Mouse (Mus musculus) G1E (cell line): Measurements from ENCODE around the gene Akt2. TPM values are rescaled to one million over a fixed set of nuclear protein-coding genes. Genes with fewer than 3 reads are reported as not detected.

Source experiments
- ATAC-seq: 2 replicates; pipeline ENCODE4 v1.8.0; 2016; ENCODE audit warnings: mild to moderate bottlenecking; ENCODE audit not compliant: insufficient number of reproducible peaks, poor library complexity, low FRiP score, severe bottlenecking; ENCODE audit errors: extremely low read depth
- DNase-seq: peaks from one replicate; pipeline ENCODE4 v3.0.0; 2012; ENCODE audit warnings: low spot score
- H3K27me3 ChIP-seq: 2 replicates; pipeline ENCODE4 v1.6.1; 2012; ENCODE audit warnings: mild to moderate bottlenecking, low read length, inconsistent platforms; ENCODE audit not compliant: insufficient read depth
- H3K36me3 ChIP-seq: replicated peaks from 2 replicates; pipeline ENCODE3; 2012; ENCODE audit warnings: mild to moderate bottlenecking, inconsistent platforms
- H3K4me1 ChIP-seq: 2 replicates; pipeline ENCODE4 v1.6.1; 2012; ENCODE audit warnings: low read depth, low read length, inconsistent platforms, mixed read lengths; ENCODE audit not compliant: insufficient read depth
- H3K4me3 ChIP-seq: 2 replicates; pipeline ENCODE4 v1.5.1; 2012; ENCODE audit warnings: low read depth, mild to moderate bottlenecking, inconsistent platforms, low read length, moderate library complexity, mixed read lengths
- H3K9me3 ChIP-seq: replicated peaks from 2 replicates; pipeline ENCODE4 v1.6.1; 2012; ENCODE audit warnings: inconsistent platforms
- CTCF ChIP-seq: IDR thresholded peaks from 2 replicates; pipeline ENCODE4 v1.5.1; 2012; ENCODE audit warnings: low read depth, low read length, inconsistent platforms, mixed read lengths
- GATA1 ChIP-seq: IDR thresholded peaks from 2 replicates; pipeline ENCODE4 v1.6.1; 2012; ENCODE audit warnings: borderline replicate concordance, low read length, inconsistent platforms, mixed read lengths
- GATA2 ChIP-seq: IDR thresholded peaks from 2 replicates; pipeline ENCODE4 v1.6.1; 2012; ENCODE audit warnings: low read depth, low read length, inconsistent platforms, borderline replicate concordance
- POLR2AphosphoS5 ChIP-seq: IDR thresholded peaks from 2 replicates; pipeline ENCODE4 v1.6.1; 2012; ENCODE audit warnings: low read depth, low read length, inconsistent platforms; ENCODE audit not compliant: insufficient replicate concordance
- TAL1 ChIP-seq: conservative IDR thresholded peaks from 2 replicates; pipeline ENCODE4 v1.6.1; 2012; ENCODE audit warnings: low read depth, low read length, inconsistent platforms, mixed read lengths
- polyA plus RNA-seq: library from polyadenylated mRNA; stranded (reverse); fragments of >175 nt; gene quantifications from 2 replicates; pipeline ENCODE4 v1.2.3, GENCODE M21; 2012
- total RNA-seq, 2 experiments: library from RNA; stranded (forward) in 1 of 2; stranded (reverse) in 1 of 2; fragments of 200-1000 nt in 1 of 2; fragments of >200 nt in 1 of 2; fragmentation: Nextera tagmentation in 1 of 2; gene quantifications; 2 replicates each; pipeline ENCODE4 v1.2.3; 2014 to 2017

Gene Akt2
- total and polyA plus RNA-seq, 3 experiments = 41.7 to 69.0 (median 52.4) TPM

DNA sequence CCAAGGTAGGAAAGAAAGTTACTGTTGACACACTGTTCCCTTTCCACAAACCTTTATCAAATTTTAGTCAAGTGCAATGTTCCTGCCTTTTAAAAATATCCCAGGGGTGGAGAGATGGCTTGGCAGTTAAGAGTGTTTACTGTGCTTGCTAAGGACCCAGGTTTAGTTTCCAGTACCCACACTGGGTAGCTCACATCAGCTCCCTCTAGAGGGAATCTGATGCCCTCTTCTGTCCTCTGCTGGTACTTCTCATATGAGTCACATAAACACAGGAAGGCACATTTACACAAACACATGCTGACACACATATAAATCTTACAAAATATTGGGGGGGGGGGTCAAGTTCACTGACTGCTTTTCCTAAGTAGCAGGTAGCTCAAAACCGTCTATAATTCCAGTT, 53.1 kb downstream of the Akt2 start:
- no peaks in the 10 kb centered on the region for H3K9me3 ChIP-seq
- no peak overlapping the region for H3K4me3 ChIP-seq
- H3K4me1 ChIP-seq = no peaks in the 10 kb centered on the region
- no peaks in the 10 kb centered on the region for H3K27me3 ChIP-seq
- H3K36me3 ChIP-seq = peaks cover 10% of the 10 kb centered on the region
- no peak for TF ChIP-seq POLR2AphosphoS5
- no peak for TF ChIP-seq GATA1
- TF ChIP-seq TAL1 = no peak
- no peak for TF ChIP-seq CTCF
- TF ChIP-seq GATA2 = no peak
- DNase-seq (no peak), ATAC-seq (no peak)

DNA sequence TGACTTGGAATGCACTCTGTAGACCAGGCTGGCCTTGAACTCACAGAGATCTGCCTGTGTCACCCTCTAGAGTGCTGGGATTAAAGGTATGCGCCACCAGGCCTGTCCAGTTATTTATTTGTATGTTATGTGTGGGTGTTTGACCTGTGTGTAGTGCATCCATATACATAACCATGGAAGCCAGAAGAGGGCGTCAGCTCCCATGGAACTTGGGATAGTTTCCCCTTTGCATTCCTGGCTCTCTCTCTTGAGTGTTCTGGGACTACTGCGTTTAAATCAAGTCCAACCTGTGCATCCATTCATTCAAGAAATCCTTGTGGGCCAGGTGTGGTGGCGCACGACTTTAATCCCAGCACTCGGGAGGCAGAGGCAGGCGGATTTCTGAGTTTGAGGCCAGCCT, 55.2 kb downstream of the Akt2 start:
- no peaks in the 10 kb centered on the region; the same call in 1 of the 2 replicates for H3K27me3 ChIP-seq
- no peak overlapping the region for H3K4me3 ChIP-seq
- TF ChIP-seq TAL1 = no peak
- TF ChIP-seq POLR2AphosphoS5 = no peak
- no peak for TF ChIP-seq GATA1
- TF ChIP-seq CTCF = no peak
- TF ChIP-seq GATA2 = no peak
- H3K9me3 ChIP-seq = no peaks in the 10 kb centered on the region
- H3K36me3 ChIP-seq = no peaks in the 10 kb centered on the region
- DNase-seq (no peak), ATAC-seq (no peak)
- H3K4me1 ChIP-seq = no peaks in the 10 kb centered on the region

DNA sequence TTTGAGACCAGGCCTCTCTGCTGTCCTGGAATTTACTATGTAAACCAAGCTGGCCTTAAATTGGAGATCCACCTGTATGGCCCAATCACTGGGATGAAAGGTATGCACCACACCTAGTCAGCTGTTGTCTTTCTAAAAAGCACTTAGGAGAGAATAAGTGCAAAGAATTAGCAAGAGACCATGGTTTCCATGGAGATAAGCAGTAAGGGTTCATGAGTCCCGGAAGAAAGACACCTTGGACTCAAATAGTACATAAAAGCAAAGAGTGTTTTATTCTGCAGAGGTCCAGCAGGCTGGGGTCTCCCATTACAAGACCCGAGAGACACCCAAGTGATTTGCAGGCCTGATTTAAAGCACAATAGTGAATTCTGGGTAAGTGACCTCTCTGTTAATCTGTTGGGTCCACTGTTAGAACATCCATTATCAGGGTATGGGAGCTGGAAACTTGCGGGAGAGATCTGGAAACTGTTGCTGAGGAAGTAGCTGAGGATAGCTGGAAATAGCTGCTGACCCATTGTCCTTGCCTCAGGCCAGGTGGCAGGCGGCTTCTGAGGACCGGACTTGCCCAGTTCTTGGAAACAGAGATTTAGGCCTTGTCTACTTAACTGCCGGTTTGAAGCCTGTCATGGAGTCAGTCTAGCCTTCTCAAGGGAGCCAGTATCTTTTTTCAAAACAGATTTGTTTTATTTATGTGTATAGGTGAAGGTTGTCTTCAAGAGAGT, 56.1 kb downstream of the Akt2 start:
- H3K4me1 ChIP-seq = no peaks in the 10 kb centered on the region

DNA sequence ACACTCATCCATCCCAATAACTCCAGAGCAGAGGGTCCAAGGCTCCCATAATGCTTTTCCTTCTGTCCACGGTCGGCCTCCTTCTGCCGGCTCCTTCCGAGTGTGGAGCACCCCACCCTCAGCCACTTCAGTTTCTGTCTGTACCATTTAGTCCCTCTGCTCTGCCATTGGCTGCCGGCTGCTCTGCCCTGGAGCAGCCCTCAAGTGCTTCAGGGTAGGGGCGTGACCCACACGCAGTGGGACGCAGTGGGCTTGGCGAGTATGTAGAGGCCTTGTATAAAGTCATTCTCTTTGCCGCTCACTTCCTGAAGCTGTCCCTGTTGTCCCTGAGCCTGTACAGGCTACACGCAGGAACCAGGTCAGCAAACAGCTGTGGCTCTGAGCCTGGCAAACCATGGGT, 58.4 kb downstream of the Akt2 start:
- TF ChIP-seq TAL1 (no peak), GATA1 (no peak), CTCF (no peak), POLR2AphosphoS5 (no peak)
- Histone ChIP-seq H3K4me1 (no peaks in the 10 kb centered on the region), H3K27me3 (peaks cover 23% of the 10 kb centered on the region), H3K9me3 (peaks cover 2% of the 10 kb centered on the region; the same call in 1 of the 2 replicates), H3K36me3 (no peaks in the 10 kb centered on the region), H3K4me3 (no peak overlapping the region)
- ATAC-seq = no peak
- DNase-seq = no peak

More for the DNA sequence above, 56.1 kb downstream of the Akt2 start:
- DNase-seq (no peak), ATAC-seq (no peak)
- no peak for TF ChIP-seq GATA1
- TF ChIP-seq POLR2AphosphoS5 = no peak
- no peak for TF ChIP-seq GATA2
- no peak for TF ChIP-seq CTCF
- no peak for TF ChIP-seq TAL1
- no peak overlapping the region for H3K4me3 ChIP-seq
- H3K36me3 ChIP-seq = no peaks in the 10 kb centered on the region
- H3K9me3 ChIP-seq = peaks cover 2% of the 10 kb centered on the region; the same call in 1 of the 2 replicates
- peaks cover 2% of the 10 kb centered on the region for H3K27me3 ChIP-seq

DNA sequence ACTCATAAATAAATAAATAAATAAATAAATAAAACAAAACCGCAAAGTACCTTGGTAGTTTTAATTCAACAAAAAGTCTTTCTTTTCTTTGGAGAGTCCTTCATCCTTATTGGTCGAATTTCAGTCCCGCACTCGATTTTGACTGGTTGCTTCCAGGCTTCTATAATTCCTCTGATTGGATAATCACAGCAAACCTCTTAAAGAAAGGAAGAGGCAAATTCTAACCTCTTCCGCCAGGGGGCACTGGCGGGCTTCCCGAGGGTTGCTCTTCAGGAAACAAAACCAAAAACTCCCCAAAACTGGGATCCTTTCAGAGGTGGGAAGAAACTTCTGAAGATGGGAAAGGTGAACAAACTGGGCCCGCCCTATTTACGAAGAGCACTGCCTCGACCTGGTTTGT, 59.6 kb downstream of the Akt2 start:
- Histone ChIP-seq H3K27me3 (peaks cover 29% of the 10 kb centered on the region), H3K4me3 (no peak overlapping the region), H3K9me3 (peaks cover 2% of the 10 kb centered on the region; the same call in 1 of the 2 replicates), H3K4me1 (no peaks in the 10 kb centered on the region), H3K36me3 (no peaks in the 10 kb centered on the region)
- DNase-seq (peak; percentile 78), ATAC-seq (peak; percentile 28; the same call in 1 of the 2 replicates)
- no peak for TF ChIP-seq GATA2
- peak; percentile 47 for TF ChIP-seq CTCF
- TF ChIP-seq POLR2AphosphoS5 = no peak
- no peak for TF ChIP-seq GATA1
- no peak for TF ChIP-seq TAL1

DNA sequence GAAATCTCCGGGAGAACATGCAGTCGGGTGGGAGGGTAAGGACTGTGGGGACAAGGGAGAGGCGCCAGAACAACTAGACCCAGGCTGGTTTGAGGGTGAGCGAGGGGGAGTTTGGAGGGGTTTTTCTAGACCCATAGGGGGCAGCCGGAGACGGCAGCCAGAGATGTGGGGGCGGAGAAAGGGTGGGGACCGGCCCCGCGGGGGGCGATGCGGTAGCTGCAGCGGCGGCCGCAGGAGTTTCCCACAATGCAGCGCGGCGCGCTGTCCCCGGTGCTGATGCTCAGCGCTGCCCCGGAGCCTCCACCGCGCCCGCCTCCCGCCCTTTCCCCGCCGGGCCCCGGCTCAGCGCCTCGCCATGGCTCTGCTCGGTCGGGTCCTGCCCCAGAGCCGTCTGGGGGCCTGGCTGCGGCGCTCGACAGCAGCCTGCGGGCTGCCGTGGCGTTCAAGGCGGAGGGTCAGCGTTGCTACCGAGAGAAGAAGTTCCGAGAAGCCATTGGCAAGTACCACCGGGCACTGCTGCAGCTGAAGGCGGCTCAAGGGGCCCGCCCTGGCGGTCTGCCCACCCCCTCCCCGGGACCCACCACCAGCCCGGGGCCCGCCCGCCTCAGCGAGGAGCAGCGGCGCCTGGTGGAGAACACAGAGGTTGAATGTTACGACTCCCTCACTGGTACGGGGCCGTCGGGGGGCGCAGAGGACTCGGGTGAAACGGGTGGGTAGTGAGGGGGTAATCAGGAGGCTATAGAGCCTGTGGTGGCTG, 62.5 kb downstream of the Akt2 start, which contains the start of gene Ttc9b:
Gene Ttc9b (plus strand): TSS at position 235 of the 757 bp plus-strand sequence.
- Histone ChIP-seq H3K27me3 (peaks cover 29% of the 10 kb centered on the region), H3K9me3 (peaks cover 2% of the 10 kb centered on the region; the same call in 1 of the 2 replicates), H3K36me3 (no peaks in the 10 kb centered on the region), H3K4me1 (peaks cover 3% of the 10 kb centered on the region), H3K4me3 (no peak within 1 kb of the TSS)
- TF ChIP-seq TAL1 (no peak), GATA1 (no peak), GATA2 (no peak), CTCF (no peak), POLR2AphosphoS5 (no peak)
- ATAC-seq = no peak
- no peak for DNase-seq
